Mouse (Mus musculus) E14TG2a.4 (cell line): ENCODE results near the gene Gm5426.

Source experiments
- H3K27me3 ChIP-seq: 2 replicates; pipeline ENCODE4 v1.6.1; 2014; ENCODE audit warnings: low read length, control low read depth; ENCODE audit not compliant: insufficient read depth
- H3K36me3 ChIP-seq: 2 replicates; pipeline ENCODE4 v1.6.1; 2014; ENCODE audit warnings: low read length, control low read depth; ENCODE audit not compliant: insufficient read depth
- H3K4me1 ChIP-seq: replicated peaks from 2 replicates; pipeline ENCODE4 v1.6.1; 2014; ENCODE audit warnings: low read depth, low read length, control low read depth
- H3K4me3 ChIP-seq: replicated peaks from 2 replicates; pipeline ENCODE4 v1.5.1; 2014; ENCODE audit warnings: mild to moderate bottlenecking, low read length
- H3K9me3 ChIP-seq: 2 replicates; pipeline ENCODE4 v1.6.1; 2014; ENCODE audit warnings: low read length, control low read depth
- CTCF ChIP-seq: conservative IDR thresholded peaks from 2 replicates; pipeline ENCODE4 v1.5.1; 2014; ENCODE audit warnings: low read length
- NANOG ChIP-seq: IDR thresholded peaks from 2 replicates; pipeline ENCODE4 v1.6.1; 2014; ENCODE audit warnings: borderline replicate concordance, low read length, mixed read lengths
- POU5F1 ChIP-seq: IDR thresholded peaks from 2 replicates; pipeline ENCODE4 v1.6.1; 2014; ENCODE audit warnings: low read length, borderline replicate concordance

Gm5426 gene

DNA sequence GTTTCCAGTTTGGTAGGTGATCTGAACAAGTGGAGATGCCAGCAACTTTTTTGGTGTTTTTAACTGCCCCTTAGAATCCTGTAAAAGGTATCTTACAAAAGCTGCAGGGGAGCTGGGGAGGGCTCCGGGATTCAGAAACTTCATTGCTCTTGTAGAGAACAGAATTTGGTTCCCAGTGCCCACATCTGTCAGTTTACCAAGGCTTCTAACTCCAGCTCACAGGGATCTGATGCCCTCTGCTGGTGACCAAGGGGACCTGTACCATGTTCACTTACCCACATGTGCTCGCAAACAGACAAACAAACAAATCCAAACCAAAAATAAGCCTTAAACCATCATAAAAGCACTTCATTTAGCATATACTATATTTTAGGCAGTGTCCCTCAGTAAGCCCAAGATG, 31.3 kb upstream of the Gm5426 start:
- H3K4me1 ChIP-seq: peaks cover 10% of the 10 kb centered on the region
- no peaks in the 10 kb centered on the region for H3K9me3 ChIP-seq
- TF ChIP-seq NANOG: no peak
- no peak for TF ChIP-seq POU5F1
- peak; percentile 67 for TF ChIP-seq CTCF
- no peaks in the 10 kb centered on the region for H3K27me3 ChIP-seq
- no peak overlapping the region for H3K4me3 ChIP-seq
- H3K36me3 ChIP-seq: no peaks in the 10 kb centered on the region

DNA sequence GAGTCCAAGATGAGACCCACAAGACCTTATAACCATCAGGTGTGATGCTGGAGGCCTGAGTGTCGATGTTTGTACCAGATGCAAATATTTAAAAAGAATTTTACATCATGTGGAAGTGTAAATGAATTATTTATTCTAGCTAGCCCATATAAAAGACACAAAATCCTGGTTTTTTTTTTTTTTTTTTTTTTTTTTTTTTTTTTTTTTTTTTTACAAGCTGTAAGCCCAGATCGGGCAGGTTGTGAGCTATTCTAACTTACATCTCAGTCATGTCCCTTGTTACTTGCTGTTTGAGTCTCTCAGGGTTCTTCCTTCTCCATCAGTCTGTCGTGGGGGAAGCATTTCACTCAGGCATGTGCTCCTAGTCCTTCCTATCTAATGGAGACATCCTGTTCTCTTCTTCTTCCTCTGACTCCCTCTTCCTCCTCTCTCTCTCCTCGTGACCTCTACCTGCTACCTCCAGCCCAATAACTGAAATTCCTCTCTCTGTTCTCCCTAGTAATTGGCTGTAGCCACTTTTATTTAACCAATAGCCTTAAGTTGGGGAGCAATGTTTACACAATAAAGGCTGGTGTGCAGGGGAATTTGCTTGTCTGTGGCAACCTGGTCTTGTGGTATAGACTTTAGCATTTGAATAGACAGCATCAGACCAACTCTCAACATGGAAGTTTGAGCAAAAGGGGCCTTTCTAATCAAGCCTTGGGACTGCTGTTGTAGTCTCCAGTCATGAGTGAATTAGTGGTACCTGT, 29.3 kb upstream of the Gm5426 start:
- Histone ChIP-seq H3K36me3 (no peaks in the 10 kb centered on the region), H3K4me3 (no peak overlapping the region), H3K4me1 (peaks cover 10% of the 10 kb centered on the region), H3K9me3 (peaks cover 7% of the 10 kb centered on the region), H3K27me3 (no peaks in the 10 kb centered on the region)
- TF ChIP-seq NANOG (no peak), CTCF (no peak; the same call in 1 of the 2 replicates), POU5F1 (no peak)

DNA sequence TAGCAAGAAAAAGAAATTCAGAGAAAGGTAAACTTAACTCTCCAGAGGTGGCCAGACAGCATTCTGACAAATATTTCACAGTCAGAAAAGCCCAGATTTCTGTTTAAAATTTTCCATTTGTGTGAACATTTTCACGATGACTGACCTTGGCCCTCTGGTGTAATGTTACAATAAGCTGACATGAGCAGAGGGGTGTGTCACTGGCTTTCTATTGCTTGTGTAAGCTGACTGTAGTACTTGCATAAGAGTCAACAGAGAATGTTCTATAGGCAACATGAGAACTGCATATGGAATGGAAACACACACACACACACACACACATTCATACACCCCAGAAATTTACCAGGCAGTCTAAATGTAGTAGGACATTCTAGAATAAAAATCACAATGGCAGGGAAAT, 28.6 kb upstream of the Gm5426 start:
- TF ChIP-seq CTCF (no peak), POU5F1 (no peak), NANOG (no peak)
- H3K27me3 ChIP-seq: no peaks in the 10 kb centered on the region
- peaks cover 10% of the 10 kb centered on the region for H3K4me1 ChIP-seq
- no peaks in the 10 kb centered on the region for H3K36me3 ChIP-seq
- no peak overlapping the region for H3K4me3 ChIP-seq
- H3K9me3 ChIP-seq: peaks cover 7% of the 10 kb centered on the region

- Histone ChIP-seq H3K4me1 (0 out of 2 replicates have a peak, but pooled peaks cover 4% of the 10 kb centered on the region), H3K27me3 (no peaks in the 10 kb centered on the region), H3K4me3 (no peak overlapping the region), H3K9me3 (peaks cover 7% of the 10 kb centered on the region), H3K36me3 (no peaks in the 10 kb centered on the region)
- no peak for TF ChIP-seq CTCF
- TF ChIP-seq POU5F1: no peak
- no peak for TF ChIP-seq NANOG
These were observed 21.1 kb upstream of the Gm5426 start for GRCm38 (mm10) chr10:96115325-96115724.

DNA sequence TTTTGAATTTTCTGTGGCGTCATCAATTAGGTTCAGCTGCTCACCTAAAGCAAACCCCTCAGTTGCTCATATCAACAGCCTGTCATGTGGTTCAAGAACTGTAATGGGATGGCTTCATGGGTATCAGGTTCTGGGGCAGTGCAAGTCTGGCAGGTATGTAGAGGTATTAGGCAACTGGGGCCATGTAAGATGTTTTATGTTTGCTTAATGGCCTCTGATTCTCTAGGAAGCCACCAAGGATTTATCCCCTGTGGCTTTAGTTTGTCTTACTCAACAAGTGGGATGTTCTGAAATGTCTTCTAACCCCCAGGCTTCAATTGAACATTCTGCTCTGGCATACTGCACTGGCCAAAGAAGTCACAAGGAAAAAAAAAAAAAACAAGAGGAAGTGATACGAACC, 15.6 kb upstream of the Gm5426 start:
- Histone ChIP-seq H3K4me1 (0 out of 2 replicates have a peak, but pooled peaks cover 4% of the 10 kb centered on the region), H3K4me3 (no peak overlapping the region), H3K36me3 (no peaks in the 10 kb centered on the region), H3K9me3 (0 out of 2 replicates have a peak, but pooled peaks cover 5% of the 10 kb centered on the region), H3K27me3 (no peaks in the 10 kb centered on the region)
- TF ChIP-seq POU5F1: no peak
- no peak for TF ChIP-seq CTCF
- no peak for TF ChIP-seq NANOG

GRCm38 (mm10) chr10:96121249-96122010, 15.0 kb upstream of the Gm5426 start:
- Histone ChIP-seq H3K4me1 (0 out of 2 replicates have a peak, but pooled peaks cover 4% of the 10 kb centered on the region), H3K4me3 (no peak overlapping the region), H3K36me3 (no peaks in the 10 kb centered on the region), H3K9me3 (0 out of 2 replicates have a peak, but pooled peaks cover 5% of the 10 kb centered on the region), H3K27me3 (no peaks in the 10 kb centered on the region)
- no peak for TF ChIP-seq POU5F1
- no peak for TF ChIP-seq CTCF
- TF ChIP-seq NANOG: no peak

- Histone ChIP-seq H3K4me1 (no peaks in the 10 kb centered on the region), H3K9me3 (0 out of 2 replicates have a peak, but pooled peaks cover 5% of the 10 kb centered on the region), H3K27me3 (no peaks in the 10 kb centered on the region), H3K4me3 (no peak overlapping the region), H3K36me3 (no peaks in the 10 kb centered on the region)
- TF ChIP-seq NANOG (no peak), POU5F1 (no peak), CTCF (no peak)
These were observed 12.5 kb upstream of the Gm5426 start for GRCm38 (mm10) chr10:96123885-96124284.

DNA sequence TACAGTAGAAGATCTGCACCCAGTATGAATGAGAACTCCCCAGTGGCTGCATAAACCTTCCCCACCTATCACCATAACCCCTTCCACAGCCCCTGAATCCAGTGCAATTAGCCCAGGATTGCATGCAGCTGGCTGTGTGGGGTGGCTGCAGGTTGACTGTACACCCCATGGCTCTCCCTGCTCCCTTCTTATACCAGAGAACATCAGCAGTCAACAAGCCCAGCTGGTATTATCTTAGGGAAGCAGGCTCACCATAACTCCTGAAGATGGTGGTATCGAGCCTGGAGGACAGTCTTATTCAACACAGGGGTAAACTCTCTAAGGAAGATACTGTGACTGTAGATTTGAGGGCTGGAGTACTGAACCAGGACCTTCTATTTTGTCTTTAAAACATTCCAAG, 12.1 kb upstream of the Gm5426 start:
- no peaks in the 10 kb centered on the region for H3K4me1 ChIP-seq
- no peaks in the 10 kb centered on the region for H3K36me3 ChIP-seq
- 0 out of 2 replicates have a peak, but pooled peaks cover 5% of the 10 kb centered on the region for H3K9me3 ChIP-seq
- H3K27me3 ChIP-seq: no peaks in the 10 kb centered on the region
- no peak for TF ChIP-seq POU5F1
- no peak for TF ChIP-seq CTCF
- TF ChIP-seq NANOG: no peak
- no peak overlapping the region for H3K4me3 ChIP-seq
